Mouse (Mus musculus) heart, embryonic 13.5 days (tissue): Measurements from ENCODE around the gene Ogg1. TPM values are rescaled to one million over a fixed set of nuclear protein-coding genes. Genes with fewer than 3 reads are reported as not detected.

Source experiments
- ATAC-seq: fragments of 200-750 bp; cut with Nextera tagmentation; 2 replicates; pipeline ENCODE4 v1.8.0; 2017; ENCODE audit warnings: moderate TSS enrichment; ENCODE audit not compliant: insufficient number of reproducible peaks, low FRiP score, low TSS enrichment; ENCODE audit errors: extremely low read depth
- H3K27ac ChIP-seq: fragments of 300-500 bp; sonication (generic); replicated peaks from 2 replicates; pipeline ENCODE4 v1.5.1; 2015; ENCODE audit warnings: moderate library complexity, mild to moderate bottlenecking, inconsistent platforms
- H3K27me3 ChIP-seq: fragments of 300-500 bp; sonication (generic); replicated peaks from 2 replicates; pipeline ENCODE4 v1.6.1; 2015; ENCODE audit warnings: mild to moderate bottlenecking, inconsistent platforms
- H3K36me3 ChIP-seq: fragments of 300-500 bp; sonication (generic); 2 replicates; pipeline ENCODE4 v1.6.1; 2015; ENCODE audit warnings: mild to moderate bottlenecking, inconsistent platforms
- H3K4me1 ChIP-seq: fragments of 300-500 bp; sonication (generic); 2 replicates; pipeline ENCODE4 v1.6.1; 2015; ENCODE audit warnings: inconsistent platforms
- H3K4me2 ChIP-seq: fragments of 300-500 bp; sonication (generic); 2 replicates; pipeline ENCODE4 v1.6.1; 2015; ENCODE audit warnings: inconsistent platforms, mild to moderate bottlenecking, moderate library complexity
- H3K4me3 ChIP-seq: fragments of 300-500 bp; sonication (generic); 2 replicates; pipeline ENCODE4 v1.5.1; 2015; ENCODE audit warnings: moderate library complexity, mild to moderate bottlenecking, inconsistent platforms
- H3K9ac ChIP-seq: fragments of 300-500 bp; sonication (generic); 2 replicates; pipeline ENCODE4 v1.6.1; 2015; ENCODE audit warnings: inconsistent platforms, mild to moderate bottlenecking, moderate library complexity
- H3K9me3 ChIP-seq: fragments of 300-500 bp; sonication (generic); 2 replicates; pipeline ENCODE4 v1.6.1; 2016; ENCODE audit warnings: inconsistent platforms
- WGBS: fragments of 180-500 bp; shearing (Covaris S2); methylation state at CpG from one replicate; pipeline ENCODE4 v1.1.7; 2015; ENCODE audit warnings: mixed read lengths; 5-methylcytosine and 5-hydroxymethylcytosine counted together
- polyA plus RNA-seq: library from polyadenylated mRNA; unstranded; fragments of >200 nt; fragmentation: Nextera tagmentation; extraction: Ambion mirVana; gene quantifications from 2 replicates; pipeline ENCODE4 v1.2.1, GENCODE M21; 2015

The Ogg1 gene
- polyA plus RNA-seq, 1 experiment from 2014 or later = 9.5 TPM

GRCm38 (mm10) chr6:113350538-113350937 lies 23.8 kb downstream of the Ogg1 start:
- no peaks in the 10 kb centered on the region for H3K36me3 ChIP-seq
- H3K9me3 ChIP-seq = no peaks in the 10 kb centered on the region
- H3K27ac ChIP-seq = no peak overlapping the region
- ATAC-seq = no peak
- H3K27me3 ChIP-seq = no peaks in the 10 kb centered on the region
- no peak overlapping the region for H3K4me3 ChIP-seq
- no peak overlapping the region for H3K9ac ChIP-seq
- 0 out of 2 replicates have a peak, but pooled peaks cover 2% of the 10 kb centered on the region for H3K4me1 ChIP-seq
- no peak overlapping the region for H3K4me2 ChIP-seq

GRCm38 (mm10) chr6:113351161-113351560 lies 24.4 kb downstream of the Ogg1 start:
- 65% methylated on average over 1 of the region's 1 CpGs for WGBS
- Histone ChIP-seq H3K4me2 (no peak overlapping the region), H3K9me3 (no peaks in the 10 kb centered on the region), H3K27me3 (no peaks in the 10 kb centered on the region), H3K4me3 (no peak overlapping the region), H3K36me3 (no peaks in the 10 kb centered on the region), H3K27ac (no peak overlapping the region), H3K9ac (no peak overlapping the region), H3K4me1 (0 out of 2 replicates have a peak, but pooled peaks cover 2% of the 10 kb centered on the region)
- no peak for ATAC-seq

GRCm38 (mm10) chr6:113351653-113352052 lies 24.9 kb downstream of the Ogg1 start:
- Histone ChIP-seq H3K4me1 (0 out of 2 replicates have a peak, but pooled peaks cover 2% of the 10 kb centered on the region), H3K9ac (no peak overlapping the region), H3K4me2 (no peak overlapping the region), H3K27me3 (no peaks in the 10 kb centered on the region), H3K9me3 (no peaks in the 10 kb centered on the region), H3K27ac (no peak overlapping the region), H3K36me3 (no peaks in the 10 kb centered on the region), H3K4me3 (no peak overlapping the region)
- WGBS = 58% methylated on average over 10 of the region's 10 CpGs
- no peak for ATAC-seq

- H3K9ac ChIP-seq = no peak overlapping the region
- H3K27me3 ChIP-seq = no peaks in the 10 kb centered on the region; the same call in 1 of the 2 replicates
- H3K4me3 ChIP-seq = no peak overlapping the region
- no peak overlapping the region for H3K4me2 ChIP-seq
- no peak overlapping the region for H3K27ac ChIP-seq
- WGBS = 63% methylated on average over 3 of the region's 3 CpGs
- H3K4me1 ChIP-seq = 0 out of 2 replicates have a peak, but pooled peaks cover 2% of the 10 kb centered on the region
- no peaks in the 10 kb centered on the region for H3K9me3 ChIP-seq
- no peak for ATAC-seq
- no peaks in the 10 kb centered on the region for H3K36me3 ChIP-seq
Observed at GRCm38 (mm10) chr6:113352820-113353219, 26.0 kb downstream of the Ogg1 start.

GRCm38 (mm10) chr6:113353696-113354095 lies 26.9 kb downstream of the Ogg1 start:
- no peak overlapping the region for H3K27ac ChIP-seq
- H3K36me3 ChIP-seq = no peaks in the 10 kb centered on the region
- no peak overlapping the region for H3K4me2 ChIP-seq
- no peak overlapping the region for H3K4me3 ChIP-seq
- H3K4me1 ChIP-seq = 0 out of 2 replicates have a peak, but pooled peaks cover 2% of the 10 kb centered on the region
- ATAC-seq = no peak
- no peaks in the 10 kb centered on the region; the same call in 1 of the 2 replicates for H3K27me3 ChIP-seq
- no peaks in the 10 kb centered on the region for H3K9me3 ChIP-seq
- WGBS = 43% methylated on average over 3 of the region's 3 CpGs
- H3K9ac ChIP-seq = no peak overlapping the region

- peaks cover 4% of the 10 kb centered on the region for H3K36me3 ChIP-seq
- no peak overlapping the region for H3K27ac ChIP-seq
- no peak for ATAC-seq
- no peaks in the 10 kb centered on the region; the same call in 1 of the 2 replicates for H3K27me3 ChIP-seq
- 60% methylated on average over 4 of the region's 4 CpGs for WGBS
- H3K9me3 ChIP-seq = no peaks in the 10 kb centered on the region
- no peaks in the 10 kb centered on the region for H3K4me1 ChIP-seq
- no peak overlapping the region for H3K4me3 ChIP-seq
- H3K4me2 ChIP-seq = no peak overlapping the region
- H3K9ac ChIP-seq = no peak overlapping the region
Observed at GRCm38 (mm10) chr6:113361476-113361875, 34.7 kb downstream of the Ogg1 start.

- H3K27me3 ChIP-seq = no peaks in the 10 kb centered on the region; the same call in 1 of the 2 replicates
- WGBS = 80% methylated on average over 1 of the region's 1 CpGs
Observed at GRCm38 (mm10) chr6:113362241-113362640, 35.5 kb downstream of the Ogg1 start.

GRCm38 (mm10) chr6:113364518-113365135 lies 37.9 kb downstream of the Ogg1 start:
- Histone ChIP-seq H3K4me3 (no peak overlapping the region), H3K4me2 (no peak overlapping the region), H3K9me3 (no peaks in the 10 kb centered on the region), H3K9ac (no peak overlapping the region), H3K36me3 (peaks cover 34% of the 10 kb centered on the region), H3K27ac (no peak overlapping the region), H3K4me1 (no peaks in the 10 kb centered on the region), H3K27me3 (no peaks in the 10 kb centered on the region)
- 59% methylated on average over 8 of the region's 8 CpGs for WGBS
- ATAC-seq = no peak

More at GRCm38 (mm10) chr6:113362241-113362640, 35.5 kb downstream of the Ogg1 start:
- no peak for ATAC-seq
- H3K4me1 ChIP-seq = no peaks in the 10 kb centered on the region
- H3K9ac ChIP-seq = no peak overlapping the region
- H3K27ac ChIP-seq = no peak overlapping the region
- H3K9me3 ChIP-seq = no peaks in the 10 kb centered on the region
- peaks cover 12% of the 10 kb centered on the region for H3K36me3 ChIP-seq
- H3K4me3 ChIP-seq = no peak overlapping the region
- no peak overlapping the region for H3K4me2 ChIP-seq

- Histone ChIP-seq H3K4me1 (no peaks in the 10 kb centered on the region), H3K9me3 (no peaks in the 10 kb centered on the region), H3K36me3 (peaks cover 54% of the 10 kb centered on the region), H3K27ac (no peak overlapping the region), H3K4me2 (no peak overlapping the region), H3K4me3 (no peak overlapping the region), H3K9ac (no peak overlapping the region), H3K27me3 (no peaks in the 10 kb centered on the region)
- WGBS = 86% methylated on average over 6 of the region's 6 CpGs
- ATAC-seq = no peak
Observed at GRCm38 (mm10) chr6:113366639-113367038, 39.9 kb downstream of the Ogg1 start.

- H3K4me2 ChIP-seq = no peak overlapping the region
- H3K4me1 ChIP-seq = no peaks in the 10 kb centered on the region
- peaks cover 64% of the 10 kb centered on the region for H3K36me3 ChIP-seq
- H3K9ac ChIP-seq = no peak overlapping the region
- no peak overlapping the region for H3K4me3 ChIP-seq
- no peak for ATAC-seq
- WGBS = 95% methylated on average over 1 of the region's 1 CpGs
- H3K27me3 ChIP-seq = no peaks in the 10 kb centered on the region
- H3K27ac ChIP-seq = no peak overlapping the region
- H3K9me3 ChIP-seq = no peaks in the 10 kb centered on the region
Observed at GRCm38 (mm10) chr6:113367574-113367973, 40.8 kb downstream of the Ogg1 start.

- Histone ChIP-seq H3K9me3 (no peaks in the 10 kb centered on the region), H3K36me3 (peaks cover 69% of the 10 kb centered on the region)
- ATAC-seq = no peak
Observed at GRCm38 (mm10) chr6:113368124-113368523, 41.4 kb downstream of the Ogg1 start.

GRCm38 (mm10) chr6:113368577-113368976 lies 41.8 kb downstream of the Ogg1 start:
- Histone ChIP-seq H3K36me3 (peaks cover 74% of the 10 kb centered on the region), H3K9ac (no peak overlapping the region)
- 85% methylated on average over 5 of the region's 5 CpGs for WGBS

More at GRCm38 (mm10) chr6:113368124-113368523, 41.4 kb downstream of the Ogg1 start:
- H3K27me3 ChIP-seq = no peaks in the 10 kb centered on the region
- no peaks in the 10 kb centered on the region for H3K4me1 ChIP-seq
- no peak overlapping the region for H3K4me2 ChIP-seq
- H3K9ac ChIP-seq = no peak overlapping the region
- WGBS = 76% methylated on average over 7 of the region's 7 CpGs
- H3K4me3 ChIP-seq = no peak overlapping the region
- H3K27ac ChIP-seq = no peak overlapping the region

More at GRCm38 (mm10) chr6:113368577-113368976, 41.8 kb downstream of the Ogg1 start:
- ATAC-seq = no peak
- no peak overlapping the region for H3K27ac ChIP-seq
- no peaks in the 10 kb centered on the region for H3K4me1 ChIP-seq
- H3K4me2 ChIP-seq = no peak overlapping the region
- H3K4me3 ChIP-seq = no peak overlapping the region
- no peaks in the 10 kb centered on the region for H3K27me3 ChIP-seq
- H3K9me3 ChIP-seq = no peaks in the 10 kb centered on the region
